ENCODE assay signal across 32 mouse cellular contexts in genomic region chr14:11691531-11691930, GRCm38 (mm10).
"Had no signal": no experiment of that assay in that cellular context is flagged by ENCODE, and none has a peak within 500 bp of the region (broad histone marks: within the 10 kb centered on the region; RNA-seq: fewer than 3 reads in every experiment).

No protein-coding gene starts in this region.

- H3K9ac ChIP-seq: heart, embryonic 12.5 days; heart, embryonic 13.5 days; heart, embryonic 15.5 days; hindbrain, embryonic 12.5 days; hindbrain, embryonic 13.5 days; hindbrain, embryonic 14.5 days; hindbrain, embryonic 15.5 days; intestine, embryonic 15.5 days had no signal

- DNase-seq: heart, postnatal 10 days; heart, postnatal 14 days; heart, postnatal 4 days; kidney, adult 11 months; kidney, adult 18-20 months; kidney, adult 8-10 months; kidney, adult 9 months; kidney, postnatal 10 days; kidney, postnatal 14 days; kidney, postnatal 25 days; kidney, postnatal 4 days; layer of hippocampus, adult 9-11 months; layer of hippocampus, postnatal 36 days had no signal

- H3K4me1 ChIP-seq: intestine, embryonic 15.5 days had no signal

- H3K36me3 ChIP-seq: heart, embryonic 10.5 days; heart, embryonic 12.5 days; heart, embryonic 13.5 days; heart, embryonic 15.5 days; hindbrain, embryonic 10.5 days; hindbrain, embryonic 12.5 days; hindbrain, embryonic 13.5 days; hindbrain, embryonic 15.5 days; intestine, embryonic 15.5 days had no signal

- H3K27ac ChIP-seq: heart, embryonic 10.5 days; heart, embryonic 13.5 days; heart, embryonic 15.5 days; hindbrain, embryonic 10.5 days; hindbrain, embryonic 12.5 days; hindbrain, embryonic 13.5 days; hindbrain, embryonic 14.5 days; hindbrain, embryonic 15.5 days; hindbrain, postnatal 0 days; intestine, embryonic 15.5 days; kidney, postnatal 0 days; layer of hippocampus, adult 2 months; left cerebral cortex, adult 2 months had no signal

- H3K27me3 ChIP-seq: heart, embryonic 12.5 days; heart, embryonic 13.5 days; heart, embryonic 15.5 days; hindbrain, embryonic 12.5 days; hindbrain, embryonic 13.5 days; hindbrain, embryonic 15.5 days; intestine, embryonic 15.5 days had no signal

- H3K4me3 ChIP-seq: heart, embryonic 10.5 days; heart, embryonic 12.5 days; heart, embryonic 13.5 days; heart, embryonic 15.5 days; hindbrain, embryonic 10.5 days; hindbrain, embryonic 12.5 days; hindbrain, embryonic 13.5 days; hindbrain, embryonic 15.5 days; intestine, embryonic 15.5 days; layer of hippocampus, adult 2 months; left cerebral cortex, adult 2 months had no signal

- ATAC-seq: hindbrain, embryonic 16.5 days; hindbrain, postnatal 0 days; inflammation-experienced regulatory T-cells, adult 6 months; intestine, embryonic 15.5 days; intestine, embryonic 16.5 days; intestine, postnatal 0 days had no signal

- H3K9me3 ChIP-seq: heart, embryonic 10.5 days; heart, embryonic 12.5 days; heart, embryonic 13.5 days; heart, embryonic 15.5 days; hindbrain, embryonic 10.5 days; hindbrain, embryonic 12.5 days; hindbrain, embryonic 13.5 days; hindbrain, embryonic 15.5 days; intestine, embryonic 15.5 days had no signal

- H3K4me2 ChIP-seq: heart, embryonic 11.5 days; heart, embryonic 12.5 days; heart, embryonic 13.5 days; heart, embryonic 15.5 days; hindbrain, embryonic 12.5 days; hindbrain, embryonic 13.5 days; hindbrain, embryonic 14.5 days; hindbrain, embryonic 15.5 days; intestine, embryonic 15.5 days had no signal
